Mouse (Mus musculus) heart, adult 2 months (tissue): ENCODE measurements at regions not wholly inside any gene's neighbourhood (a gene's known extent, or its start where the extent isn't known, plus 50 kb on each side); places are given as distances from the start of the nearest gene placed in this dataset.
A peak's percentile ranks its signal among the peaks of the same experiment; 100 is the strongest.

Experiments used
- DNase-seq, 2 experiments: peaks; one replicate each; pipeline ENCODE4 v3.0.0; 2021
- H3K27ac ChIP-seq: fragments of 200-600 bp; 2 replicates; pipeline ENCODE4 v1.8.1; 2022
- H3K27me3 ChIP-seq: fragments of 200-500 bp; 2 replicates; pipeline ENCODE4 v1.6.1; 2012; ENCODE audit warnings: mild to moderate bottlenecking, low read length, inconsistent platforms, mixed read lengths; ENCODE audit not compliant: control insufficient read depth, insufficient read depth
- H3K36me3 ChIP-seq: fragments of 200-500 bp; 2 replicates; pipeline ENCODE4 v1.6.1; 2012; ENCODE audit warnings: low read length, inconsistent platforms; ENCODE audit not compliant: control insufficient read depth, insufficient read depth
- H3K4me1 ChIP-seq: fragments of 200-500 bp; 2 replicates; pipeline ENCODE4 v1.6.1; 2011; ENCODE audit warnings: low read length; ENCODE audit not compliant: control insufficient read depth, insufficient read depth
- H3K4me3 ChIP-seq: fragments of 200-600 bp; 2 replicates; pipeline ENCODE4 v1.8.1; 2022
- H3K79me2 ChIP-seq: fragments of 200-500 bp; replicated peaks from 2 replicates; pipeline ENCODE4 v1.6.1; 2012; ENCODE audit warnings: mild to moderate bottlenecking, inconsistent platforms, low read length, moderate library complexity, mixed read lengths; ENCODE audit not compliant: control insufficient read depth, insufficient read depth
- H3K9ac ChIP-seq: fragments of 200-500 bp; 2 replicates; pipeline ENCODE4 v1.6.1; 2012; ENCODE audit warnings: low read depth, mild to moderate bottlenecking, control low read depth, inconsistent platforms, low read length, mixed read lengths
- CTCF ChIP-seq: fragments of 200-600 bp; IDR thresholded peaks from 2 replicates; pipeline ENCODE4 v1.8.1; 2022; ENCODE audit warnings: antibody characterized with exemption, mild to moderate bottlenecking, moderate library complexity
- EP300 ChIP-seq: fragments of 200-500 bp; IDR thresholded peaks from 2 replicates; pipeline ENCODE4 v1.6.1; 2011; ENCODE audit warnings: low read depth, low read length, control low read depth; ENCODE audit not compliant: insufficient read depth
- POLR2A ChIP-seq: fragments of 200-500 bp; IDR thresholded peaks from 2 replicates; pipeline ENCODE4 v1.6.1; 2011; ENCODE audit warnings: mild to moderate bottlenecking, low read depth, low read length, control low read depth; ENCODE audit not compliant: insufficient read depth
- WGBS: fragments of 180-500 bp; shearing (Covaris S2); methylation state at CpG from one replicate; pipeline ENCODE4 v1.1.7; 2018; 5-methylcytosine and 5-hydroxymethylcytosine counted together
- intact Hi-C: fragments of 180-260 bp; cut with DNase I; formaldehyde crosslinking; loops from one replicate; pipeline ENCODE4 v1.15.1; 2025

DNA sequence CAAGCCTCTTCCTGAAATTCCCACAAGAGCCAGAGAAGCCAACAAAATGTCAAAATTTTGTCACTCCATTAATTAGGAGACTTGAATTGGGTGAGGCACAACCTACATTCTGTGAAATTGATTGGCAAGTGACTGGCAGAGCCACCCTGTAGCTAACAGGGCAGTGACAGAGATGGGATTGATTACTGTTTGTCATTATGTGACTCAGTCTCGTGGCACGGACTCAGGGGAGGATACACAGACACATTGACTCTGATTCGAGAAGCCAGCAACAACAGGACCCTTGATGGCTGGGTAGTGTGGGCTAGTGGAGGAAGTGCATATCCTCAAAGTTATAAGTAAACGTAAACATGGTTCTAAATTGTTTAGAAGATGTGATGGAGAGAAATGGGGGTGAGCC, 445.8 kb upstream of the Pkn2 start:
- 59% methylated on average over 4 of the region's 4 CpGs for WGBS
- Histone ChIP-seq H3K4me1 (no peaks in the 10 kb centered on the region), H3K27ac (no peak overlapping the region), H3K79me2 (no peaks in the 10 kb centered on the region), H3K36me3 (no peaks in the 10 kb centered on the region), H3K27me3 (no peaks in the 10 kb centered on the region), H3K9ac (no peak overlapping the region), H3K4me3 (no peak overlapping the region)
- DNase-seq = no peak
- no peak for TF ChIP-seq EP300
- no peak for TF ChIP-seq CTCF
- no peak for TF ChIP-seq POLR2A
- intact Hi-C loops = no loop called here

GRCm38 (mm10) chr3:143316457-143316856, 434.7 kb upstream of the Pkn2 start:
- no peak for DNase-seq
- Histone ChIP-seq H3K27me3 (no peaks in the 10 kb centered on the region), H3K9ac (no peak overlapping the region), H3K36me3 (no peaks in the 10 kb centered on the region), H3K4me3 (no peak overlapping the region), H3K79me2 (no peaks in the 10 kb centered on the region), H3K27ac (no peak overlapping the region), H3K4me1 (no peaks in the 10 kb centered on the region)
- WGBS = 42% methylated on average over 7 of the region's 7 CpGs
- TF ChIP-seq POLR2A (no peak), EP300 (no peak), CTCF (no peak)
- intact Hi-C loops = no loop called here

DNA sequence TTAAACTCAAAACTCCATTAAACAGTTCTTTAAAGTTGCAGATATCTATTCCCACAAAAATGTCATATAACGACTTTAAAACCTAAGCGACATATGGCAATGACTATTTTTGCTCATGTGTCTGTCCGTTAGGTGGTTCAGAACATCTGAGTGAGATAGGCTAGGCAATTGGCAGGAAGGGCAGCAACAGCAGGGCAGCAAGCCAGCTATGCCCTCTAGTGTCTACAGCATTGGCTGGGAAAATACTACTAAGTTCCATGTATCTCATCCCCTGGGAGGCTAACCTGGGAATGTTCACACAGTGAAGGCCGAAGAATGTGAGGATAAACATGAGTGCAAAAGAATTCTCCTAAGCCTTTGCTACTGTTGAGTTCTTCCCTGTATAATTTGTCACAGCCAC, 410.0 kb upstream of the Pkn2 start:
- no peaks in the 10 kb centered on the region for H3K27me3 ChIP-seq
- TF ChIP-seq POLR2A = no peak
- TF ChIP-seq EP300 = no peak
- TF ChIP-seq CTCF = peak; percentile 28
- DNase-seq = peak in 1 of 2 experiments; percentile 4
- no peak overlapping the region for H3K4me3 ChIP-seq
- intact Hi-C loops = no loop called here
- WGBS = 48% methylated on average over 4 of the region's 4 CpGs
- no peaks in the 10 kb centered on the region for H3K79me2 ChIP-seq
- H3K4me1 ChIP-seq = no peaks in the 10 kb centered on the region
- no peak overlapping the region for H3K9ac ChIP-seq
- no peaks in the 10 kb centered on the region for H3K36me3 ChIP-seq
- no peak overlapping the region for H3K27ac ChIP-seq

DNA sequence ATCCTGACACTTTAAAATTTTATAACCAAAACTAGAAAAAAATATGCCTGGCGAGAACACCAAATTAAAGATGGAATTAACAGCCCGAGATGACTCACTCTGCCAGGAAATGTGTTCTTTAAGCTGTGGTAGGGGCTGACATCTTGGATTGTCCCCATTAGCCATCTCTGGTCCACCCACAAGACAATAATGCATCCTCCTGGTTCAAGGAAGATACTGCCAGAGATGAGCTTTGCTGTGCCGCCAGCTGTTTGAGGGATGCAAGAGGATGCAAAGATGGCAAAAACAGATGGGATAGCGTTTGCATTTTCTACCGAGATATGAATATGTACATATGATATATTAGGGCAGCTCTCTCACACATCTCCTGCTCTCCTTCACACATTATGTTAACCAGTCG, 382.3 kb upstream of the Pkn2 start:
- Histone ChIP-seq H3K4me3 (no peak overlapping the region), H3K4me1 (no peaks in the 10 kb centered on the region), H3K27ac (no peak overlapping the region), H3K36me3 (no peaks in the 10 kb centered on the region), H3K9ac (no peak overlapping the region), H3K79me2 (no peaks in the 10 kb centered on the region), H3K27me3 (no peaks in the 10 kb centered on the region)
- DNase-seq = no peak
- WGBS = 86% methylated on average over 6 of the region's 6 CpGs
- intact Hi-C loops = no loop called here
- TF ChIP-seq CTCF (no peak), POLR2A (no peak), EP300 (no peak)

DNA sequence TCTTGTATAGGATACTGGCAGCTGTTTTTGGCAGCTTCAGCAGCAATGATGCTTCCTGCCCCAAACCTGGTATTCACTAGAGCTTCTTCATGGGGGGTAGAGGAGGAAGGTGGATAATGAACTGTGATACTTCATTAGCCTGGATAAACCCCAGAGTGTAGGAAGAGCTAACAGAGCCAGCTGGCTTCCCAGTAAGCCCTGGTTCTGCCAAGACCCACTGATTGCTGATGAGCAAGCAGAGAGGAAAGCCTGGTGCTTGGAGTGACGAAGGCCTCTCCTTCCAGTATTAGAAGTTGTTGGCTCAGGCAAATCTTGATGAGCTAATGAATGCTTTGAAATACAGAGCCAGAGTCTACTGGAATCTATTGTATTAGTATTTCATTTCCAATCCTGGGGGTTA, 370.8 kb upstream of the Pkn2 start:
- intact Hi-C loops = no loop called here
- no peaks in the 10 kb centered on the region for H3K36me3 ChIP-seq
- H3K4me3 ChIP-seq = no peak overlapping the region
- H3K27ac ChIP-seq = no peak overlapping the region
- H3K79me2 ChIP-seq = no peaks in the 10 kb centered on the region
- H3K4me1 ChIP-seq = no peaks in the 10 kb centered on the region
- H3K9ac ChIP-seq = no peak overlapping the region
- 55% methylated on average over 1 of the region's 1 CpGs for WGBS
- TF ChIP-seq POLR2A (no peak), CTCF (no peak), EP300 (no peak)
- no peaks in the 10 kb centered on the region for H3K27me3 ChIP-seq
- DNase-seq = no peak

GRCm38 (mm10) chr3:143252008-143252407, 370.2 kb upstream of the Pkn2 start:
- intact Hi-C loops = no loop called here

More at GRCm38 (mm10) chr3:143252008-143252407, 370.2 kb upstream of the Pkn2 start:
- no peaks in the 10 kb centered on the region for H3K27me3 ChIP-seq
- no peaks in the 10 kb centered on the region for H3K36me3 ChIP-seq
- WGBS = 62% methylated on average over 2 of the region's 2 CpGs
- no peaks in the 10 kb centered on the region for H3K4me1 ChIP-seq
- no peaks in the 10 kb centered on the region for H3K79me2 ChIP-seq
- no peak overlapping the region for H3K4me3 ChIP-seq
- TF ChIP-seq CTCF (no peak), EP300 (no peak), POLR2A (no peak)
- H3K9ac ChIP-seq = no peak overlapping the region
- H3K27ac ChIP-seq = no peak overlapping the region
- DNase-seq = no peak
